Mouse (Mus musculus) kidney, adult 2 months (tissue): ENCODE data around the gene Tmem86a. TPM values are rescaled to one million over a fixed set of nuclear protein-coding genes. Genes with fewer than 3 reads are reported as not detected.
"Not testable (repeated sequence)": the region's sequence is repeated elsewhere in the genome, so short reads cannot be mapped to it uniquely, and the experiment has no call there.

ENCODE experiments used
- DNase-seq: peaks from one replicate; pipeline ENCODE4 v3.0.0; 2021
- H3K27ac ChIP-seq: fragments of 200-500 bp; 2 replicates; pipeline ENCODE4 v1.5.1; 2012; ENCODE audit warnings: low read depth, low read length, control low read depth, inconsistent platforms; ENCODE audit not compliant: insufficient read depth
- H3K27me3 ChIP-seq: fragments of 200-500 bp; replicated peaks from 2 replicates; pipeline ENCODE4 v1.6.1; 2012; ENCODE audit warnings: mild to moderate bottlenecking, moderate library complexity, low read length, inconsistent platforms; ENCODE audit not compliant: control insufficient read depth, insufficient read depth
- H3K36me3 ChIP-seq: fragments of 200-500 bp; 2 replicates; pipeline ENCODE4 v1.6.1; 2012; ENCODE audit warnings: mild to moderate bottlenecking, moderate library complexity, low read length, inconsistent platforms; ENCODE audit not compliant: control insufficient read depth, insufficient read depth
- H3K4me1 ChIP-seq: fragments of 200-500 bp; 2 replicates; pipeline ENCODE4 v1.6.1; 2011; ENCODE audit warnings: low read length; ENCODE audit not compliant: control insufficient read depth, insufficient read depth
- H3K4me3 ChIP-seq: fragments of 200-500 bp; 2 replicates; pipeline ENCODE4 v1.5.1; 2011; ENCODE audit warnings: mild to moderate bottlenecking, low read depth, low read length, control low read depth; ENCODE audit not compliant: insufficient read depth
- CTCF ChIP-seq: fragments of 200-500 bp; conservative IDR thresholded peaks from 2 replicates; pipeline ENCODE4 v1.5.1; 2011; ENCODE audit warnings: low read depth, mild to moderate bottlenecking, control low read depth, low read length, moderate library complexity, mixed read lengths; ENCODE audit not compliant: insufficient read depth, insufficient read length
- POLR2A ChIP-seq: fragments of 200-500 bp; IDR thresholded peaks from one replicate; pipeline ENCODE4 v1.6.1; 2011; ENCODE audit warnings: low read depth, low read length, control low read depth
- WGBS: fragments of 180-500 bp; shearing (Covaris S2); methylation state at CpG from one replicate; pipeline ENCODE4 v1.1.7; 2018; 5-methylcytosine and 5-hydroxymethylcytosine counted together
- polyA plus RNA-seq: library from polyadenylated mRNA; depleted of rRNA; stranded (reverse); fragments of >200 nt; gene quantifications from 2 replicates; pipeline ENCODE4 v1.2.3, GENCODE M21; 2012

Gene Tmem86a
- polyA plus RNA-seq, 1 experiment, result 97.0 TPM

- no peaks in the 10 kb centered on the region; the same call in 1 of the 2 replicates for H3K4me1 ChIP-seq
- no peak overlapping the region for H3K27ac ChIP-seq
- no peaks in the 10 kb centered on the region for H3K27me3 ChIP-seq
- H3K36me3 ChIP-seq, result no peaks in the 10 kb centered on the region
- 63% methylated on average over 5 of the region's 5 CpGs for WGBS
- no peak overlapping the region for H3K4me3 ChIP-seq
- no peak for DNase-seq
- no peak for TF ChIP-seq POLR2A
- TF ChIP-seq CTCF, result no peak
Measured at GRCm38 (mm10) chr7:47019641-47020040, 30.8 kb upstream of the Tmem86a start.

- 29% methylated on average over 8 of the region's 8 CpGs for WGBS
- H3K4me3 ChIP-seq, result no peak overlapping the region
- DNase-seq, result no peak
- TF ChIP-seq POLR2A, result no peak
- TF ChIP-seq CTCF, result no peak
- no peaks in the 10 kb centered on the region for H3K27me3 ChIP-seq
- no peak overlapping the region for H3K27ac ChIP-seq
- no peaks in the 10 kb centered on the region for H3K4me1 ChIP-seq
- no peaks in the 10 kb centered on the region for H3K36me3 ChIP-seq
Measured at GRCm38 (mm10) chr7:47020956-47021355, 29.4 kb upstream of the Tmem86a start.

- DNase-seq, result no peak
- WGBS, result 34% methylated on average over 8 of the region's 8 CpGs
- no peak for TF ChIP-seq POLR2A
- TF ChIP-seq CTCF, result no peak
- H3K4me1 ChIP-seq, result no peaks in the 10 kb centered on the region
- H3K27me3 ChIP-seq, result no peaks in the 10 kb centered on the region
- no peak overlapping the region for H3K4me3 ChIP-seq
- no peak overlapping the region for H3K27ac ChIP-seq
- H3K36me3 ChIP-seq, result no peaks in the 10 kb centered on the region
Measured at GRCm38 (mm10) chr7:47022482-47022881, 27.9 kb upstream of the Tmem86a start.

GRCm38 (mm10) chr7:47023530-47023929 lies 26.9 kb upstream of the Tmem86a start:
- no peaks in the 10 kb centered on the region for H3K27me3 ChIP-seq
- no peaks in the 10 kb centered on the region for H3K4me1 ChIP-seq
- H3K4me3 ChIP-seq, result no peak overlapping the region
- no peak overlapping the region for H3K27ac ChIP-seq
- H3K36me3 ChIP-seq, result no peaks in the 10 kb centered on the region
- peak; percentile 86 for DNase-seq
- WGBS, result 7% methylated on average over 6 of the region's 6 CpGs
- peak; percentile 95 for TF ChIP-seq CTCF
- TF ChIP-seq POLR2A, result no peak

- Histone ChIP-seq H3K4me3 (no peak overlapping the region), H3K36me3 (no peaks in the 10 kb centered on the region), H3K27ac (no peak overlapping the region), H3K4me1 (no peaks in the 10 kb centered on the region), H3K27me3 (no peaks in the 10 kb centered on the region)
- DNase-seq, result no peak
- TF ChIP-seq POLR2A (no peak), CTCF (no peak)
- WGBS, result 87% methylated on average over 7 of the region's 7 CpGs
Measured at GRCm38 (mm10) chr7:47024454-47024853, 25.9 kb upstream of the Tmem86a start.

- Histone ChIP-seq H3K4me1 (no peaks in the 10 kb centered on the region), H3K27ac (no peak overlapping the region), H3K27me3 (no peaks in the 10 kb centered on the region), H3K4me3 (no peak overlapping the region), H3K36me3 (no peaks in the 10 kb centered on the region)
- TF ChIP-seq POLR2A, result no peak
- TF ChIP-seq CTCF, result no peak
- WGBS, result 43% methylated on average over 9 of the region's 9 CpGs
- peak; percentile 63 for DNase-seq
Measured at GRCm38 (mm10) chr7:47025429-47025828, 25.0 kb upstream of the Tmem86a start.

GRCm38 (mm10) chr7:47026899-47027298 lies 23.5 kb upstream of the Tmem86a start:
- H3K27ac ChIP-seq, DNase-seq, H3K27me3 ChIP-seq, H3K36me3 ChIP-seq, H3K4me1 ChIP-seq, H3K4me3 ChIP-seq: not testable (repeated sequence)
- WGBS, result 81% methylated on average over 3 of the region's 3 CpGs

- Histone ChIP-seq H3K27me3 (no peaks in the 10 kb centered on the region), H3K4me1 (no peaks in the 10 kb centered on the region), H3K27ac (no peak overlapping the region), H3K4me3 (no peak overlapping the region), H3K36me3 (no peaks in the 10 kb centered on the region)
- no peak for TF ChIP-seq POLR2A
- TF ChIP-seq CTCF, result no peak
- WGBS, result 83% methylated on average over 1 of the region's 1 CpGs
- DNase-seq, result no peak
Measured at GRCm38 (mm10) chr7:47027520-47027919, 22.9 kb upstream of the Tmem86a start.
